Mouse (Mus musculus) fat pad, adult 2 months (tissue): Measurements from ENCODE around the gene Tm9sf2.
A peak's percentile ranks its signal among the peaks of the same experiment; 100 is the strongest.
"Not testable (repeated sequence)": the region's sequence is repeated elsewhere in the genome, so short reads cannot be mapped to it uniquely, and the experiment has no call there.

Experiments
- DNase-seq: peaks from one replicate; pipeline ENCODE4 v3.0.0-alpha.2; 2011; ENCODE audit warnings: low read depth, low spot score; ENCODE audit errors: extremely low read depth

The Tm9sf2 gene

DNA sequence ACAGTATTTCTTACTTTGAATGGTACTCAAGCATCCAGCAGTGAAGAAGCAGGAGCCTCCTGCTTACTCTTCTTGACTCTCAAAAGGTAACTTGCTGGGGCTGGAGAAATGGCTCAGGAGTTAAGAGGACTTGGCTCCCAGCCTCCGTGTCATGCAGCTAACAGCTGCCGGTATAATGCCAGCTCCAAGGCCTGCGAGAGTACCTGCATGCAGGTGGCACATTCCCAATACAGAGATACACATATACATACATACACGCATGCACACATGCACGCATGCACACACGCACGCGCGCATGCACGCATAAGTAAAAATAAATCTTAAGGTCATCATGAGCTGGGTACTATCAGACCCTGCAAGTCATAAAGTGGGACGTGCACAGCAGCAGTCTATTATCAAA is 10.5 kb upstream of the Tm9sf2 start:
- no peak for DNase-seq

DNA sequence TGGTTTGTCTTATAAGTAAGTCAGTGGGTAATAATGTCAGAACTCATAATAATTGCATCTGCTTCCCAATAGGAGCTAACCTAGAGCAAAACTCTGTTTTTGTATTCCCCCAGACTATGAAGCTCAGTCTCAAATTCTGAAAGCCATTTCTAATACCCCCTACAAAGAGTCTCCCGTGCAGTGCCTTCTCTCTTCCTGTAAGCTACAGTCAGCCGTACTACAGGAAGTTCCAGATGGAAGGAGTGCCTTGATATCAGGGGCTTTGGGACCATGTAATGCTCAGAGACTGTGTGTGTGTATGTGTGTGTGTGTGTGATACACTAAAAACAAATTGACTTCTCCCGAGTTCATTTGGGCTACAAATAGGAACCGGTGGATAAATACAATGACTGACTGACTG is 7.3 kb upstream of the Tm9sf2 start:
- DNase-seq: no peak

DNA sequence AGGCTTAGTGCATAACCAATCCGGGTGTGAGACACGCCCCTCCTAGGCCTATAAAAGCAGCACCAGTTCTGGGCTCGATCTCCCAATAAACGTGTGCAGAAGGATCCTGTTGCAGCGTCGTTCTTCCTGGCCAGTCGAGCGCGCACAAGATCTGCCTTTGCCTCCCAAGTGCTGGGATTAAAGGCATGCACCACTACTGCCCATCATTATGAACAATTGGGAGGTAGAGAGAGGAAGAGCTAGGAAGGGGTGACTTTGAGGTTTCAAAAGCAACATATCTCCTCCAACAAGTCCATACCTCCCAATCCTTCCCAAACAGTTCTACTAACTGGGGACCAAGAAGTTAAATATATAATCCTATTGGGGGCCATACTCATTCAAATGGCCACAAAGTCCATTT is 4.9 kb upstream of the Tm9sf2 start:
- not testable (repeated sequence) for DNase-seq

DNA sequence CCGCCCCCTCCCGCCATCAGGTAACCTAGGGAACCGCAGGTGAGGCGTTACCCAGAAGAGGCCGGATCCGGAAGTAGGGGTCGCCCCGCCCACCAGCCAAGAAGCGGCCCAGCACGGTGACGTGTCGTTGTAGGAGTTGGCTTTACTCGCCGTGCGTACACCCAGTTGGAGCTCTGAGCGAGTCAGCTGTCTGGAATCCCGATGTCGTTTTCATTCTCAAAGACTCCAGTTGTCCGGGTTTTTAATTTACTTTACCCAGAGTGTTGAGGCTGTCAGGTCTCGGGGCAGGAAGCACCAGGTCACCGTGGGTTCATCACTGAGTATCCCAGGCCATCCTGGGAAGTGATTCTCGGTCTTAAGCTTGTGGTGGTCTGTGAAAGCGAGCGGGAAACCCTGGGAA is 2.0 kb upstream of the Tm9sf2 start:
- DNase-seq: peak; percentile 47

DNA sequence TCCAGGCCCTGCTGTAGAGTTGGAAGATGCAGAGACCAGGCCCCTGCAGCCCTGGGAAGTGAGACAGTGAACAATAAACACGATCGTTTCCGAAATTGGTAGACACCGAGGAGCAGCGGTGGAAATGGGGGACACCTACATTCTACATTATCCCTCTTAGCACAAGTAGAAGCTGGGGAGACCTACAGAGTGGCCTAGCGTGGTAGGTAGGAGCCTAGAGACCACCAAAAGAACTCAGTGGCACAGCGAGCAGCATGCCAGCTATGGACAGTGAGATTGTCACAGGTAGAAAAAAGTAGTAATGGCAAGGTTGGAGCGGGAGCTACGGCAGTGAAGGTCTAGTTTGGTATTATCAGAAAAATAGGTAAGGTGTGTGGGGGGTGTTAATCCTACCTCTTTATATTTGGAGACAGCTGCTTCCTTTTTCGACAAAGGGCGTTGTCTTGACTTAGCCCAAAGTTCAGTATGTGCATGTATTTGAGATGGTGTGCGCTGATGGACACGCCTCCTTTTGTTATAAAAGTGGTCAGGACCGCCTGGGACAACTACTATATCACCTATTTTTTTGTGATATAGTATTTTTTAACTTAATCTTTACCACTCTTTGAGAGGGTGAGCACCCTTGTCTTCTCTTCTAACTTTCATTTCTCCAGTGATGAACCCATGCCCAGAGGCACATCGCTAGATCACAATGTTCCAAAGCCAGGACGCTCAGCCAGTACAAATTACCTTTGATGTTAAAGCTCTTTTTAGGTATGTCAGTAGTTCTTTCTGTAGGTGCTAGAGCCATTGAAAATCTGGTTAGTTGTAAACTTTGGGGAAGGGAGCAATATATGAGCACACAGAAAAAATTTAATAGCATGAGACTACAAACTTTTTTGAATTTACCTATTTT is 1.2 kb upstream of the Tm9sf2 start:
- no peak for DNase-seq

DNA sequence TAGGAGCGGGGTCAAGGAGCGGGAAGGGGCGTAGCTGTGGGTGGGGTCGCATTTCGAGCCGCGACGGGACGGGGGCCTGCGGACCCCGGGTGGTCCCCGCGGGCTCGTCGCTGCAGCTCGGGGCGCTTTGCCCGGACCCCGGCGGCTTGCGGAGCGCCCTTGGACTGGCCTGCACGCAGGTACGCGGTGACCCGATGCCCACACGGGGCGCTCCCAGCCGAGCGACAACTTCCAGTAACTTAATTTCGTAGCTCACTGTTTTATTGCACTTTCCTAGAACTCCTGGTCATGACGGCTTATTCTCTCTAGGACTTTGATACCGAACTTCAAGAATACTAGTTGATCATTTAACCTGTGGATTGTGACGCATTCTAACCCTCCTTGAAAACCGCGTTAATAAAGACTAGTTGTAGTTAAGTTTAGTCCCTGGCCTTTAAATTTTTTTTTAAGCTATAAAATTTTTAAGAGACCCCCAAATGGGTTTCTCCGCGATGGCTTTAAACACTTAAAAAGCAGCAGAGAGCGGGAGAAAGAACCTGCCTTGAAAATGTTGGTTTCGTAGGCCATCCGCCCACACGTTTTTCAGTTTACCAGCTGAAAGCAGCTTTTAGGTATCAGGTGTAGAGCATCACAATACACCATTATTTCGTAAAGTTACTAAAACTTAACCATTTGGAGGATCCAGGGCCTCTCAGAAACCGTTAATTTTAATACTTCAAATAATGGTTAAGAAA is 810 bp downstream of the Tm9sf2 start:
- DNase-seq: no peak

DNA sequence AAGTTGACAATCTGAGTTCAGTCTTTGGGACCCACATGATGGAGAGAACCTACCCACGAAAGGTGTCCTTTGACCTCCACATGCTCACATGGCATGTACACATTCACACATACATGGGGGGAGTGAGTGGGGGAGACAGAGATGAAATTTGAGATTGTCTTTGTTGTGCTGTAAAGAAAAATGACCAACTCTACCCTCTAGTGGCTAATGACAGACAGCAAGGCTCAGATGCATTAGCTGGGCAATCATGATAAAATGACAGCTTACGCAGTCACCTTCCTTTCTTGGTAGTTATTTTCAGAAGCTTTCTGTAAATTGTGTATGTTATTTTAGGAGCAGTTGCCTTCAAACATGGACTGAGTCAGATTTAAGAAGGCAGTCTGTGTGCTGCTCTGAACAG is 4.8 kb downstream of the Tm9sf2 start:
- no peak for DNase-seq

DNA sequence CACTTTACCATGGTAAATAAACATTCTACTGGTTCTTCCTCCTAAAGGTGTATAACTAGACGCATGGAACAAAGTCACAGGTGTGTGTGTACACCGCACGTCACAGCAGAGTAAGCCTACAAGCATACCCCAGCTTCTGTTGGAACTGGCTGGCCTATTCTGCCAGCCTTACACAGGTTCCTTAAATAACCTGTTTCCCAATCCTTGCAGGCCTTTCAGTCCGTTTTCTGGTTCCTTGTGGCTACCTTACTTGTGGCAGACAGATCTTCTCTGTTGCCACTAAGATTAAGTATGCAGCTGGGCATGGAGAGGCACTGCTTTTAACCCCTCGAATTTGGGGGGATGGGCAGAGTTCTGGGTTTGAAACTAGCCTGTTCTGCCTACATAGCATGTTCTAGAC is 5.5 kb downstream of the Tm9sf2 start:
- DNase-seq: no peak

DNA sequence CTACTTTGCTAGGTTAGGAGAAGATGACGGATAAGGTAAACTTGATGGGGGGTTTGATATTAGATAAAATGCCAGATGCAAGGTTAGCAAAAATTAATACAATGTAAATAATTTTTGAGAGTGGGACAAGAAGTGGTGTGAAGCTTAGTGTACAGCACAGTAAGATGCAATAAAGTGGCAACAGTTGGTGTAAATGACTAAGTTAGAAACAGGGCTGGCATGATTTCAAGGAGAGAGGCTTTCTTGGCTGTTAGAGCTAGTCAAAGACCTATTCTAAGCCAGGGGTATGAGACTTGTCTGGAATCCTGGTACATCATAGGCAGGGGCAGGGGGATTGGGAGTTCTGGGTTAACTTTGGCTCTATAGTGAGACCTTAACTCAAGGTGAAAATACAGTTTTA is 9.4 kb downstream of the Tm9sf2 start:
- DNase-seq: no peak

DNA sequence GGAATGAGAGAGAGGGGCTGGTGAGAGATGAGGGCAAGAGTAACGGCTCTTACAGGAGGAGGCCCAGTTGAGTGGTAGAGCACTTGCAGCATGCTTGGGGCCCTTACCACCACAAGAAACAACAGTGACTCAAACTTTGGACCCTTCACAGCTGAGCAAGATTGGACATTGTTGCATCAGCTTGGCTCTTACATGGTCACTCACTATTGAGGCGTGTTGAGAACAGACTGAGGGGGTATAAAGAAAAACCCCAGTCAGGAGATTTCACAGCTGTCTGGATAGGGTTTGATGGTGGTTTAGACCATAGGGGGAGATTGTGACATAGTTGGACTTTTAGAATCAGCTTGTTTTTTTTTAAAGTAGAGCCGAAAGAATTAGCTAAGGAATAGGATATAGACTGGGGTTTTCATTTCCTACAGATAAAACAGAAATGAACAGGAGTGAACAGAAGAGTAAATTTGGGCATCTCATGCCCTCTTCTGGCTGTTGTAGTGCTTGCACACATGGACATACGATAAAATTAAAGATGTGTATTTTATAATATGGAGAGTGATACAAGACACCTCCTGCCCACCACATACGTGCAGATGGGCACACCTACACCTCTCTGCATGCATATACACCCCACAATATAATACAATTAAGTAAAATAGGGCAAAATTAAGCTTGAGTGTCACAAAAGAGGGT is 23.4 kb downstream of the Tm9sf2 start:
- no peak for DNase-seq

DNA sequence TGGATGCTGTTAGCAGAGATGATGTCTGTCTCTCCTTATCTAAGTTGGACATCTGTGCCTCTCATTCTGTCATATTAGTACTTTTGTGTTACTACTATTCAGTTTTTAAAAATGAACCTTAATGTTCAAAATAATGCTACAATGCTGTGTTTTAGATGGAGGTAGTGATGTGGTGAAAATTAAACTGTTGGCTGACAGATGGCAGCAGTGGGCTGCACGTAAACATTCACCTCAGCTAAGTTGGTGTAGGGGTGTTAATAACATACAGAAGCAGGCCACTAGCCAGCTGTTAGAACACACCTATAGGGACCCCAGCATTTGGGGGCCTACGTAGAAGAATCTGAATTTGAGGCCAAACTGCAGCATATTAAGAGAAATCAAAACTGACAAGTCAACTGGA is 24.8 kb downstream of the Tm9sf2 start:
- no peak for DNase-seq

DNA sequence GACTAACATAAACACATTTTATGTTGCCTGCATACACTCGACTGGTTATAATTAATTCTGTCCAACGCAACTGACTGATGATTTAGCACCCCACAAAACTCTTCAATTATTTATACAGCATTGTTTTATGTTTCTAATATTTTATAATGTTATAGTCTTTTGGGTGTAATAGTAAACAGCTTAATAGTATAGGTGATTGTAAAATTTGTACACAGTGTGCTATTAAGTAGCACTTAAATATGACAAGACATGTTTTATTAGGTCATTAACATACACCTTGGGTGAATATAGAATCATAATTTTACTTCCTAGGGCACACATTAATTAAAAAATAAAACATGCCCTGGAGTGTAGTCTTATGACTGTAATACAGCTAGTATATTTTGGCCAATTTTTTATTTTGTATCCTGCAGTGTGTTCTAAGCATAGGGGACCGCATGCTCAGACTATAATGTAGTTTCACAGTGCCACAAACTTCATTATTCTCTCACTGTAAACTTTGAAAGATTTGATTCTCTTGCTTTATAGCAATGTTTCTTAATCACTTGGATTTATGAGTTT is 29.6 kb downstream of the Tm9sf2 start:
- no peak for DNase-seq

DNA sequence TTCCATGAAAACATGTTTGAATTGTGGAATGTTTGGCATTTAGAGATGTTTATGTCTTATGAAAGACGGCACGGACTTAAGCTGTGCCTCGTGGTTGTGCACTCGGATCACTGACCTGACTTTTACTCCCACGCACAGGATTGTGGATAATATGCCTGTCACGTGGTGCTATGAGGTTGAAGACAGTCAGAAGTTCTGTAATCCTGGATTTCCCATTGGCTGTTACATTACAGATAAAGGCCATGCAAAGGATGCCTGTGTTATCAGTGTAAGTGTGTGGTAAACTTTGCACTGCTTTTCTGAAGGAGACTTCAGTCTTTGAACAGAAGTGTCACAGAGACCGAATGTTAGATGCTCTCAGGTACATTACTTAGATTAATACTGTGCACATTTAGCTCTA is 30.4 kb downstream of the Tm9sf2 start:
- DNase-seq: no peak

DNA sequence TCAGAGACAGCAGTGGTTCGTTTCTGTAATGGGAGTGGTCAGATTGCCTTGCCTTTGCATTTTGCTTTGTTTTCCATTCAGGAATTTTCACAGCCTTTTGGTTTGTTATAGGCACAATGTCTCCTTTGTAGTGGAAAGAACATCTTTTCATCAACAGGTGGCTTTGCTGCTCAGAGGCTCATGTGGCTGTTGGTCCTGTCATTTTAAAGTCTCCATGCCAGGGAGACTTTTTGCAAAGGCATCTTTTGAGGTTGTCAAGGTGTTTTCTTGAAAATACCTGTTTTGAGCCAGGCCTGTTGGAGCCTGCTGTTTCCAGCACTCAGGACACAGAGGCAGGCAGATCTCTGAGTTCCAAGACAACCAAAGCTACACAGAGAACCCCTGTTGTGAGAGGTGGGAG is 33.3 kb downstream of the Tm9sf2 start:
- DNase-seq: no peak

DNA sequence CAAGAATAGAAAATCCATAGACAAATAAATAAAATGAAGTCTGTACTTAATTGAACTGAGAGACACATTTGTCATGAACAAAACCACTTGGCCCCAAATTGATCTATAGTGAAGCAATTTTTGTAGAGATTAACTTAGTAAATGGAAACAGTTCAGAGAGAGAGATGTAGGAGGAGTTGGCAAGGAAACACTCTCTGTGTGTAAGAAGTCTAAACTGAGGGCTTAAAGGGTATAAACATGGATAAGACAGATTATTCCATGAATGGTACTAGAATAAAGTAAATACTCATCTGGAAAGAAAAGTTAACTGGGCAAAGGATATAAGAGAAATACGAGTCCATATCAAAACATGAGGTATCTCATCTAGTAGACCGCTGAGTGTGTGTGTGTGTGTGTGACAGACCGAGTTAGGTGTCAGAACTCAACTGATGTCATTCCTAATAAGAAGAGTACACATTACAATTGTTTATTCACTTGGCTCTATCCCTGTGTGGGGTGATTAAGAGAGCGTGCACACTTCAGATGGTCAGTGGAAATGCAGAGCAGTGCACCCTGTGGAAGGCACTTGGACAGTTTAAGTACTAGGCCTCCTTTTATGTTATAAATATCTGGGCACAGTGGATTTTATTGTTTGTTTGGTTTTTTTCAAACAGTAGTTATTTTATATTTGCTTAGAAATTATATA is 36.9 kb downstream of the Tm9sf2 start:
- peak; percentile 62 for DNase-seq

DNA sequence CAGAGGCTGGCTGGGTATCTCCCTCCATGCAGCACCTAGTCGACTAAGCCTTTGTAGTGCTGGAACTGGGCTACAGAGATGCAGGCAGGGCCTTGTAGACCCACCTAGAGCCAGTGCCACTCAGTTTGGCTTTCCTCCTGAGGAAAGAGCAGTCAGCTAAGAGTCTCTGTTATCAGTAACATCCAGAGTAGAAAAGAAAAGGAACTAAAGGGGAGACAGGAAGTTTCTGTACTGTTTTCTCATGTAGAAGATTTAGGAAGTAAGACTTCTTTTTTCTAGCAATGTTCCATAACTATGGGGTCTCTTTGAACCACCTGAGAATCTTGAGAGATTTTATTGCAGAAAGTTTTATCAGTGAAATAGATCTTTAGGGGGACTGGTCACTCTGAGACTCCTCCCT is 38.5 kb downstream of the Tm9sf2 start:
- DNase-seq: no peak

DNA sequence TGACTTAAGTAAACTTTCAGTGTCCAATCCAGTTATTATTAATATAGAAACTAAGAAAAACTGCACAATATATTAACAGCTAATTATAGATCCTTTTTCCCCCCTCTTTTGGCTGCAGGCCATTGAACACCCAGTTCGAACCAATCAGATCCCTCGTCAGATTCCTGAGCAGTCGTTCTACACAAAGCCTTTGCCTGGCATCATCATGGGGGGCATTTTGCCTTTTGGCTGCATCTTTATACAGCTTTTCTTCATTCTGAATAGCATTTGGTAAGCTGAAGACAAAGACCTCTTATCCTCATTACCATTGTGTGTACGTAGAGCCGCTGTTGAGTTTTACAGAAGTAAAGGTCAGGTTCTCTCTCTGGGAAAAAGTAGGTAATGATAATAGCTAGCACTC is 43.8 kb downstream of the Tm9sf2 start:
- no peak for DNase-seq

DNA sequence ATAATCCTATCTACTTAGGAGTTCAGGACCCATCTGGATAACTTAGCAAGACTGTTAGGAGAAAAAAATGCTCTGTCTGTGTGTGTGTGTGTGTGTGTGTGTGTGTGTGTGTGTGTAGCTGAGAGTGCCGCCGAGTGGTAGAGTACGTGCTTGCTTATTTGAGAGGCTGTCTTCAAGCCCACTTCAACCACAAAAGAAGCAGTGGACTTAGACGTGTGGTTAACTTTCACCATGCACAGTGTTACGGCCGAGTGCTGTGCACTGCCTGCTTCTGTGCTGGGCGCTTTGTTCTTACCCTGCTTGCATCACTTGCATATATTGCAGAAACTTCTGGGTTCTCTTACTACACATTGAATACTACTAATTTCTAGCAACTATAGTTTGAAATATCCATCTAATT is 50.9 kb downstream of the Tm9sf2 start:
- DNase-seq: no peak

DNA sequence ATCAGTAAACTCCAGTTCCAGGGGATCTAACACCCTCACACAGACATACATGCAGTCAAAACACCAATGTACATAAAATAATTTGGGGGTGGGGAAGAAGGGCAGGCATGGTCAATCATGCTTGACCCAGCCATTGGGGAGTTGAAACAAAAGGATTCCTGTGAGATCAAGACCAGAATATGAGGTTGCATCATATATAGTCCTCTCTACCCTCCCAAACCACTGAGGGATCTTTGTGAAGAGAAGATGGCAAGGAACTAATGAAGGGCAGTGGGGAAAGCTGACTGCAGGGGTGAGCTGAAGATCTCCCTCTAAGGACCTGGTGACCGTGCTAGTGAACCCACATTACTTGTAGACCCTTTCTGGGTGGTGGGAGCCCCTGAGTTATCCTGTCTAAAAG is 54.1 kb downstream of the Tm9sf2 start:
- no peak for DNase-seq

DNA sequence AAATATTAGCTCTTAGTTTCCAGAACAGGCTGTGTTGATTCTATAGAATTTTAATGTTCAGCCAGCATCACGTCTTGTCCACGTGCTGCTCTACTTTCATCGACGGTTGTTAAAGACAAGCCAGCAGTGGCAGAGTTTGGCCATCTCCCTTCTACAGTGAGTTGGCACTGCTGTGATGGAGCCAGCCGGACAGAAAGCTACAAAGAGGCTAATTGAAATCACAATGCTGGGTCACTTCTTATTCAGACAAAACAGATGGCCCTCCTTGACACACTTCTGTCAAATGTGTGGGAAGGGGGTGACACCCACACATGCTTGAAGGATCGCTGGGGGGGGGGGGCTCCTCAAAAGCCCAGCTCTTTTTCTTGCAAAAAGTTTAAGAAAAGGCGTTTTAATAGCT is 62.1 kb downstream of the Tm9sf2 start:
- DNase-seq: no peak

DNA sequence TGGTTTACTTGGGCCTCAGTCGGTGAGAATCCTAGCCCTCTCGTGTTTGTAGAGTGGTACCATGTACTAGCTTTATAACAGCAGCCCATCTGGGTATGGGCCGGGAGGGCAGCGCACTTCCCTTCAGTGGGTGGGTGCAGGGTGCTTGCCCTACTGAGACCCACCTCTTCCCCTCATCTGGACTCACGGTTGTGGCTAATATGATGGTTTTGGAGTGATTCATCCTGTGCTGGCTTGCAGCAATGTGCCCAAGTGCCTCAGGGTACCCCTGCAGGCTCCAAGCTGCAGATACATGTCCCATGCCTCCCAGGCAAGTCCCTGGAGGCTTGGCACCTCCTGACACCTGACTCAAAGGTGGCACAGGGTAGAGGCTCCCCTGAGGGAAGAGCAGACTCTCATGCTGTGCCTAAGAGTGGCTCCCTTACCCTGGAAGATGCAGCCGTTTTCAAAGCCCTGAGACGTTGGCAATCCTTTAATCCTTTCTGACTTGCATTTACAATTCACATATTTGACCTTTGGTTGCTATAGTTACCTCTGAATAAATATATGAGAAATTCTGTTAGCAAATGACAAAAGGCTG is 63.5 kb downstream of the Tm9sf2 start:
- no peak for DNase-seq
